Mouse (Mus musculus) kidney, postnatal 0 days (tissue): Measurements from ENCODE around the gene Lbx2. TPM values are rescaled to one million over a fixed set of nuclear protein-coding genes. Genes with fewer than 3 reads are reported as not detected.
A peak's percentile ranks its signal among the peaks of the same experiment; 100 is the strongest.

Experiments used
- ATAC-seq: fragments of 200-750 bp; cut with Nextera tagmentation; replicated peaks from 2 replicates; pipeline ENCODE4 v1.8.0; 2017; ENCODE audit warnings: low read depth, moderate number of reproducible peaks, moderate TSS enrichment, moderate library complexity; ENCODE audit not compliant: low FRiP score
- DNase-seq: peaks from one replicate; pipeline ENCODE4 v3.0.0-alpha.2; 2016; ENCODE audit warnings: low spot score
- H3K27ac ChIP-seq: fragments of 300-500 bp; sonication (generic); 2 replicates; pipeline ENCODE4 v1.5.1; 2014; ENCODE audit warnings: mild to moderate bottlenecking
- H3K27me3 ChIP-seq: fragments of 300-500 bp; sonication (generic); 2 replicates; pipeline ENCODE4 v1.6.1; 2014; ENCODE audit warnings: low read length, mixed read lengths; ENCODE audit not compliant: insufficient read depth
- H3K36me3 ChIP-seq: fragments of 300-500 bp; sonication (generic); 2 replicates; pipeline ENCODE4 v1.6.1; 2014; ENCODE audit warnings: low read length, mixed read lengths; ENCODE audit not compliant: insufficient read depth
- H3K4me1 ChIP-seq: fragments of 300-500 bp; sonication (generic); replicated peaks from 2 replicates; pipeline ENCODE4 v1.6.1; 2014; ENCODE audit warnings: antibody characterized with exemption, low read length, mixed read lengths; ENCODE audit not compliant: insufficient read depth
- H3K4me2 ChIP-seq: fragments of 300-500 bp; sonication (generic); 2 replicates; pipeline ENCODE4 v1.6.1; 2014; ENCODE audit warnings: mild to moderate bottlenecking, low read length, moderate library complexity, mixed read lengths
- H3K4me3 ChIP-seq: fragments of 300-500 bp; sonication (generic); replicated peaks from 2 replicates; pipeline ENCODE4 v1.5.1; 2014; ENCODE audit warnings: low read depth, low read length
- H3K9ac ChIP-seq: fragments of 300-500 bp; sonication (generic); 2 replicates; pipeline ENCODE4 v1.6.1; 2014; ENCODE audit warnings: low read depth, low read length
- H3K9me3 ChIP-seq: fragments of 300-500 bp; sonication (generic); replicated peaks from 2 replicates; pipeline ENCODE4 v1.6.1; 2016; ENCODE audit warnings: low read length, inconsistent platforms, mixed read lengths
- CTCF ChIP-seq: IDR thresholded peaks from 2 replicates; pipeline ENCODE4 v1.5.1; 2016; ENCODE audit warnings: antibody characterized with exemption, low read depth, mild to moderate bottlenecking, moderate library complexity
- WGBS: fragments of 180-500 bp; shearing (Covaris S2); extraction: QIAGEN DNeasy Blood & Tissue Kit; methylation state at CpG from one replicate; pipeline ENCODE4 v1.1.7; 2014; 5-methylcytosine and 5-hydroxymethylcytosine counted together
- polyA plus RNA-seq: library from polyadenylated mRNA; unstranded; fragments of >200 nt; fragmentation: Nextera tagmentation; extraction: Ambion mirVana; gene quantifications from 2 replicates; pipeline ENCODE4 v1.2.1, GENCODE M21; 2015

Gene Lbx2
- polyA plus RNA-seq, 1 experiment from 2014 or later = 4.8 TPM

- Histone ChIP-seq H3K4me3 (peak within 1 kb of the TSS; percentile 30; the same call in 1 of the 2 replicates), H3K9ac (no peak within 1 kb of the TSS), H3K27me3 (peaks cover 80% of the 10 kb centered on the region), H3K4me1 (peaks cover 9% of the 10 kb centered on the region), H3K4me2 (peak within 1 kb of the TSS; percentile 52), H3K9me3 (no peaks in the 10 kb centered on the region), H3K36me3 (no peaks in the 10 kb centered on the region), H3K27ac (no peak within 1 kb of the TSS)
- no peak for DNase-seq
- no peak for ATAC-seq
- TF ChIP-seq CTCF = no peak
- 0% methylated on average over 10 of the region's 10 CpGs for WGBS
Observed at GRCm38 (mm10) chr6:83070247-83070310, 16.1 kb upstream of the Lbx2 start, which contains the start of gene Tlx2. Gene Tlx2, minus strand, starts transcription at chr6:83070293.

DNA sequence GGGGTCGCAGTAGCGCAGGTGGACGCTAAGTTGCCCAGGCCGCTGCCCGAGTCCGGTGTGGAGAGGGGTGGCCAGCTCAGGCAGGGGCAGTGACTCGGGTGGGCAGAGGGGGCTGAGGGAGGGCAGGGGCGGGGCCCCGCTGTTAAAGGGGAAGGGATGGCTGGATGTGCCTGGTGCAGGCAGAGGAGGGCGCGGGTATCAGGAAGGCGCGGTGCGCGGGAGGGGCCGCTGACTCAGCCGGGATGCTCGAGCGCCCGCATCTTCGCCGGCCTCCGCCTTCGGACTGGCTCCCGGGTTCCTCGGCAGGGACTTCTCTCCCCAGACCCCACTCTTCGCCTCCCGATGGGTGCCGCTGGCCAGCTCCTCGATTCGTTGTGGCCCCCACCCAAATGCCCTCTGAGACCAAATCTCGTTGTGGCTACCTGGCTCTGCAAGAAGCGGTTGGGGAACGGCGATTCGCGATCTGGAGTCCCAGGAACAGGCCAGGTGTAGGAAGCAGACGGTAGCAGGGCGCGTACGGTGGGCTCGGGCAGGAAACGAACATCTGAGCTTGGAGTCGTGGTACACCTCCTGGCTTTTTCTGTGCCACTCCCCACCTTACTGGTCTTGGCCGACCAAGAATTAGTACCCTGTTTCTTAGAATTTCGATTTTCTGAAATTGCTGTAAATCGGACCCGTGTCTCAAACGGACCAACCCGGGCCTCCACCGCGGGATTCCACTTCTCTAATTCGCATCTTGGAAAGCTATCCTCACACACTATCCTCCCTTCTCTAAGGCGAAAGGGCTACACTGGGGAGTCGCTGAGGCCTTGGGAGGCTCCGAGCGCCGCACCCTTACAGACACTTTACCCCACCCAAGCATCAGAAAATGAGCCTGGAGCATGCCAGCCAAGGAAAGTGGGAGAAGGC, 15.6 kb upstream of the Lbx2 start:
- no peak overlapping the region for H3K27ac ChIP-seq
- H3K27me3 ChIP-seq = peaks cover 77% of the 10 kb centered on the region
- peaks cover 9% of the 10 kb centered on the region for H3K4me1 ChIP-seq
- H3K4me3 ChIP-seq = peak overlapping the region; percentile 11; the same call in 1 of the 2 replicates
- DNase-seq (peak; percentile 26), ATAC-seq (peak; percentile 11; the same call in 1 of the 2 replicates)
- TF ChIP-seq CTCF = no peak
- H3K4me2 ChIP-seq = peak overlapping the region; percentile 30
- under 1% methylated on average over 43 of the region's 58 CpGs for WGBS
- H3K9me3 ChIP-seq = no peaks in the 10 kb centered on the region
- H3K36me3 ChIP-seq = no peaks in the 10 kb centered on the region
- no peak overlapping the region for H3K9ac ChIP-seq

DNA sequence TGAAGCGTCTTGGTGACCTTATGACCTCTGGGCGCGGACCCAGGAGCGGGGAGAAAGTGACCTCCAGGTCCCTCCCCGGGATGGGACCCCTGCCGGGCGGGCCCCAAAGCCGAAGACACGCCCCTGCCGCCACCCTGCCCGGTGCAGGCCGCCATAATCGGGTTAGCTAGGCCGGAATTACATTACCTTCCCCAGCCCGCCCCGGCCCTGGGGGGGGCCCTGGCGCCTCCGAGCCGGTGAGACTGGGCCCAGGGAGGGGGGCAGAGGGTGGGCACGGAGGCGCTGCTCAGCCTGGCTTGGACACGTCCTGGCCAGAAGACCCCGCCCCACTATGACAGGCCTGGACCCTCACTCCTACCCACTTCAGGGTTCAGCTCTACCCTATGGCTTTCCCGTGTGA, 14.9 kb upstream of the Lbx2 start:
- Histone ChIP-seq H3K27ac (no peak overlapping the region), H3K4me3 (peak overlapping the region; percentile 8; the same call in 1 of the 2 replicates), H3K27me3 (peaks cover 71% of the 10 kb centered on the region), H3K36me3 (no peaks in the 10 kb centered on the region), H3K9ac (no peak overlapping the region), H3K4me2 (no peak overlapping the region), H3K9me3 (no peaks in the 10 kb centered on the region), H3K4me1 (peaks cover 9% of the 10 kb centered on the region)
- ATAC-seq (0 out of 2 replicates have a peak, but pooled peaks have one; percentile 35), DNase-seq (no peak)
- WGBS = 3% methylated on average over 23 of the region's 24 CpGs
- TF ChIP-seq CTCF = no peak

- DNase-seq = peak; percentile 40
- Histone ChIP-seq H3K4me1 (peaks cover 4% of the 10 kb centered on the region; the same call in 1 of the 2 replicates), H3K36me3 (no peaks in the 10 kb centered on the region), H3K9me3 (no peaks in the 10 kb centered on the region), H3K27me3 (peaks cover 37% of the 10 kb centered on the region), H3K4me3 (no peak overlapping the region), H3K4me2 (no peak overlapping the region), H3K27ac (no peak overlapping the region), H3K9ac (no peak overlapping the region)
- ATAC-seq = no peak
- WGBS = 18% methylated on average over 2 of the region's 2 CpGs
- peak; percentile 65 for TF ChIP-seq CTCF
Observed at GRCm38 (mm10) chr6:83074979-83075378, 11.2 kb upstream of the Lbx2 start.

GRCm38 (mm10) chr6:83077630-83078323, 8.4 kb upstream of the Lbx2 start, which contains the start of gene Pcgf1:
Gene Pcgf1, plus strand, starts transcription at chr6:83077869.
- H3K27me3 ChIP-seq = peaks cover 13% of the 10 kb centered on the region; the same call in 1 of the 2 replicates
- H3K27ac ChIP-seq = peak within 1 kb of the TSS; percentile 87
- H3K4me3 ChIP-seq = peak within 1 kb of the TSS; percentile 66
- TF ChIP-seq CTCF = no peak
- 0 out of 2 replicates have a peak, but pooled peaks cover 4% of the 10 kb centered on the region for H3K4me1 ChIP-seq
- ATAC-seq = peak; percentile 53
- peak within 1 kb of the TSS; percentile 98 for H3K4me2 ChIP-seq
- H3K9ac ChIP-seq = peak within 1 kb of the TSS; percentile 76
- no peaks in the 10 kb centered on the region for H3K9me3 ChIP-seq
- peak; percentile 39 for DNase-seq
- under 1% methylated on average over 54 of the region's 54 CpGs for WGBS
- peaks cover 4% of the 10 kb centered on the region; the same call in 1 of the 2 replicates for H3K36me3 ChIP-seq

GRCm38 (mm10) chr6:83078324-83078858, 7.8 kb upstream of the Lbx2 start:
- Histone ChIP-seq H3K4me2 (peak overlapping the region; percentile 98), H3K27me3 (peaks cover 12% of the 10 kb centered on the region; the same call in 1 of the 2 replicates), H3K4me1 (0 out of 2 replicates have a peak, but pooled peaks cover 4% of the 10 kb centered on the region), H3K36me3 (peaks cover 4% of the 10 kb centered on the region; the same call in 1 of the 2 replicates), H3K27ac (peak overlapping the region; percentile 87), H3K4me3 (peak overlapping the region; percentile 66), H3K9ac (peak overlapping the region; percentile 76), H3K9me3 (no peaks in the 10 kb centered on the region)
- under 1% methylated on average over 46 of the region's 46 CpGs for WGBS
- peak; percentile 91 for ATAC-seq
- peak; percentile 72 for TF ChIP-seq CTCF
- DNase-seq = peak; percentile 96
